Mouse (Mus musculus) liver, embryonic 13.5 days (tissue): ENCODE data around the gene Gmds. TPM values are rescaled to one million over a fixed set of nuclear protein-coding genes. Genes with fewer than 3 reads are reported as not detected.
A peak's percentile ranks its signal among the peaks of the same experiment; 100 is the strongest.

Source experiments
- ATAC-seq: fragments of 200-750 bp; cut with Nextera tagmentation; 2 replicates; pipeline ENCODE4 v1.8.0; 2017; ENCODE audit warnings: low read depth, mild to moderate bottlenecking, moderate number of reproducible peaks, moderate library complexity
- DNase-seq: peaks from one replicate; pipeline ENCODE4 v3.0.0; 2022
- H3K27ac ChIP-seq: fragments of 300-500 bp; sonication (generic); 2 replicates; pipeline ENCODE4 v1.5.1; 2015; ENCODE audit warnings: moderate library complexity, mild to moderate bottlenecking, inconsistent platforms
- H3K27me3 ChIP-seq: fragments of 300-500 bp; sonication (generic); 2 replicates; pipeline ENCODE4 v1.6.1; 2015; ENCODE audit warnings: mild to moderate bottlenecking, inconsistent platforms
- H3K36me3 ChIP-seq: fragments of 300-500 bp; sonication (generic); 2 replicates; pipeline ENCODE4 v1.6.1; 2015; ENCODE audit warnings: mild to moderate bottlenecking, inconsistent platforms
- H3K4me1 ChIP-seq: fragments of 300-500 bp; sonication (generic); replicated peaks from 2 replicates; pipeline ENCODE4 v1.6.1; 2015; ENCODE audit warnings: inconsistent platforms
- H3K4me2 ChIP-seq: fragments of 300-500 bp; sonication (generic); 2 replicates; pipeline ENCODE4 v1.6.1; 2015; ENCODE audit warnings: inconsistent platforms, mild to moderate bottlenecking, moderate library complexity
- H3K4me3 ChIP-seq: fragments of 300-500 bp; sonication (generic); replicated peaks from 2 replicates; pipeline ENCODE4 v1.5.1; 2015; ENCODE audit warnings: mild to moderate bottlenecking, inconsistent platforms
- H3K9ac ChIP-seq: fragments of 300-500 bp; sonication (generic); 2 replicates; pipeline ENCODE4 v1.6.1; 2015; ENCODE audit warnings: mild to moderate bottlenecking, inconsistent platforms
- H3K9me3 ChIP-seq: fragments of 300-500 bp; sonication (generic); replicated peaks from 2 replicates; pipeline ENCODE4 v1.6.1; 2016; ENCODE audit warnings: inconsistent platforms
- WGBS: fragments of 180-500 bp; shearing (Covaris S2); methylation state at CpG from one replicate; pipeline ENCODE4 v1.1.7; 2015; ENCODE audit not compliant: insufficient replicate concordance; 5-methylcytosine and 5-hydroxymethylcytosine counted together
- polyA plus RNA-seq: library from polyadenylated mRNA; unstranded; fragments of >200 nt; fragmentation: Nextera tagmentation; extraction: Ambion mirVana; gene quantifications from 2 replicates; pipeline ENCODE4 v1.2.1, GENCODE M21; 2015

Gmds gene
- polyA plus RNA-seq, 1 experiment from 2014 or later, result 9.1 TPM

DNA sequence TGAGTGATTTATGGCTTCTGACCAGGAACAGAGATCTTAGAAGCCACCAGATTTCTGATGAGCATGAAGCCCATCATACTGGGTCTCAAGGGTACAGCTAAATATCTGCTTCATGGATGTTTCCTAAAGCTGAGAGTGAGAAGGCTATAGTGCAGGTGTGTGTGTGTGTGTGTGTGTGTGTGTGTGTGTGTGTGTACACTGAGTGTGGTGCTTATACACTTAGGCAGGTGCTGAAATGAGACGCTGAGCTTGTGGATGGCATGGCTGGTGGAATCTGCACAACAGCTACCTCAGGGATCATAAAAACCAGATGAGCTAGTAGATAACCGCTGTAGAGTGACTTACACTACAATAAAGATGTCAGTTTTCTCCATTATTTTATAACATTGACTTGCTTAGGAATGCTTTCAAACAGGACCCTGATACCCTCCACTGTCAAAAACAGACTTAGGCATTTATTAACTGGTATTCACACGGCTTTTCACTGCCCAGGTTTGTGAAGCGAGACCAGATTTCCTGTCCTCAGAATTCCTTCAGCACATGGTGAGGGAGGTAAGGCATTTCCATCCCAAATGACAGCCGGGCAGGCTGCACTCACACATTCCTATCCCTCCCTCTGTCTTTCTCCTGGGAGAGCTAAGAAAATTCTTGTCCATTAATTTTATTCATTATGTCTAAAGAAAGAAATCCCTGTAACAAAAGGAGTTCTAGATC lies 489.1 kb downstream of the Gmds start:
- ATAC-seq (no peak), DNase-seq (no peak)
- H3K4me2 ChIP-seq, result no peak overlapping the region
- no peaks in the 10 kb centered on the region for H3K36me3 ChIP-seq
- 62% methylated on average over 5 of the region's 5 CpGs for WGBS
- no peaks in the 10 kb centered on the region for H3K27me3 ChIP-seq
- no peak overlapping the region for H3K27ac ChIP-seq
- H3K9me3 ChIP-seq, result no peaks in the 10 kb centered on the region
- H3K9ac ChIP-seq, result no peak overlapping the region
- no peak overlapping the region for H3K4me3 ChIP-seq
- no peaks in the 10 kb centered on the region for H3K4me1 ChIP-seq

DNA sequence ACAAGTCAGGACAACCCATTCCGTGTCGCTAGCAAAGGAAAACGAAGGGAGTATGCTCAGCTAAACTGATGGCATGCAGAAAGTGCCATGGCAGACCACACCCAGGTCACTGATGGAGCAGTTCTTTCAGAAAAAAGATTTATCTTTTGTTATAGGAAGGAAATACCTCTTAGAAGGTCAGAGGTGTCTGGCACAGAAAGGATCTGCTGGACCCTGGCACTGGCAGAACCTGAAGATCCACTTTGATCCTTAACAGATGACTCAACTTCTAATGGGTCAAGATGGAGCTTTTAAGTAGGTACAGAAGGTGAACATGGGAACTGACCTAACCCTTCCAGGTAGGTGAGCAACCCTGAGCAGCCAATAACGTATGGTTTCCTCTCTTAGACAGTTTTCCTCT lies 502.7 kb downstream of the Gmds start:
- H3K4me3 ChIP-seq, result no peak overlapping the region
- 68% methylated on average over 4 of the region's 4 CpGs for WGBS
- DNase-seq (no peak), ATAC-seq (no peak)
- H3K9ac ChIP-seq, result no peak overlapping the region
- H3K4me1 ChIP-seq, result no peaks in the 10 kb centered on the region
- H3K36me3 ChIP-seq, result no peaks in the 10 kb centered on the region
- no peaks in the 10 kb centered on the region for H3K27me3 ChIP-seq
- no peak overlapping the region for H3K4me2 ChIP-seq
- no peaks in the 10 kb centered on the region for H3K9me3 ChIP-seq
- H3K27ac ChIP-seq, result no peak overlapping the region

DNA sequence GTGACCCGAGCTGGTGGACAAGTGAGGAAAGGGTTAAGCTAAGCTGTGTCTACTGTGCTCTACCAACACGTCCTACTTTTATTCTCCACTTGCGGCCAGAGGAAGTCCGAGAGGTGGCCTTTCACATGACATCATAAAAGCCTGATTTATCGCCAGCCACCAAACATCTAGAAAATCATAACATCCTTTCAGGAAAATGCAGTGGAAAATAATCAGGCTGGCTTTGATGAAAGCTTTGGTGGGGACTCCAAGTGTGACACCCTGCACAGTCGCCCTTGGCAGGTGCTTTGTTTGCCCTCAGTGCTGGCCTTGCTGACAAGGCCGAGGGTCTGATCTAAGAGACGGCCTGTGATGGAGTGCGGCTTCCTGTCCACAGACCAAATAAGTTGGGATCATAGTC lies 508.2 kb downstream of the Gmds start:
- H3K9me3 ChIP-seq, result no peaks in the 10 kb centered on the region
- ATAC-seq, result no peak
- no peak overlapping the region for H3K4me2 ChIP-seq
- H3K4me3 ChIP-seq, result no peak overlapping the region
- H3K36me3 ChIP-seq, result no peaks in the 10 kb centered on the region
- no peak overlapping the region for H3K27ac ChIP-seq
- 52% methylated on average over 9 of the region's 9 CpGs for whole genome bisulfite sequencing
- no peak for DNase-seq
- no peak overlapping the region for H3K9ac ChIP-seq
- no peaks in the 10 kb centered on the region for H3K4me1 ChIP-seq
- no peaks in the 10 kb centered on the region for H3K27me3 ChIP-seq

DNA sequence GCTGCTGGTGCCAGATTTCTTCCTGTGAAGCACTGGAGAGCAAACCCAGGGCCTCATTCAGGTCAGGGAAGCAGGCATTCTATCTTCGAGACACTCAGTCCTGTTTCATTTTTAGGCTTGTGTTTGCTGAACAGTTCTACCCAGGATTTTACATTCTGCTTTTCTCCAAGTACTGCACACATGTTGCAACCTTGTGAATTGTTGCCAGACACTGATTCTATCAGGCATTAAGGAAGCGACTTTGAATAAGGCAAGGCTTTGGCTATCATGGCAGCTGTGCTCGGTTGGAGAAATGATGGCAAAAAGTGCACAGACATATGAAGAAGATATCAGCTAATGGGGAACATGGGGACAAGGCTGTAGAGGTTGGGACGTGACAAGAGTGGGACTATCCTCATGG lies 510.1 kb downstream of the Gmds start:
- 65% methylated on average over 4 of the region's 4 CpGs for WGBS
- Histone ChIP-seq H3K27ac (no peak overlapping the region), H3K27me3 (0 out of 2 replicates have a peak, but pooled peaks cover 4% of the 10 kb centered on the region), H3K4me1 (no peaks in the 10 kb centered on the region), H3K9me3 (no peaks in the 10 kb centered on the region), H3K4me2 (no peak overlapping the region), H3K4me3 (no peak overlapping the region), H3K36me3 (no peaks in the 10 kb centered on the region), H3K9ac (no peak overlapping the region)
- DNase-seq (no peak), ATAC-seq (no peak)

DNA sequence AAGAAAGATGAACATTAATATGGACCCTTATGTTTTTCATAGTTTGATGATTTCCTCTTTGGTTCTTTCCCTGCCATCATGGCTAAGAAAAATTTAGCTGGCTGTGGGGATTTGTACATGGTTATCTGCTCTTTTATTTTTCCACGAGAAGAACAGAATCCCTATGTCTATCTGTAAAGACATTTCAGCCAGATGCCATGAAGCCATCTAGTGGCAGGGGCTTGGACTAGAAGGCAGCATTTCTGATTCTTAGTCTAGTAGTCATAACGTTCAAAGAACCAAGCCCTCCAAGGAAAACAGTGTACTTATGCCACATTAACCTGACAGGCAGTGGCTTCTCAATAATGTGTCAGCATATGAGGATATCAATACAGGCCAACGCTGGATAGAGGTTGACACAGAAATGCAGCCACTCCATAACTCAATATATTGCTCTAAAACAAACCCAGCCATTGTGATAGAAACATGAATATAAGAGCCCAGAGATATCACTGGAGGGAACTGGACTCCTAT lies 510.7 kb downstream of the Gmds start:
- Histone ChIP-seq H3K36me3 (no peaks in the 10 kb centered on the region), H3K4me2 (no peak overlapping the region), H3K9me3 (no peaks in the 10 kb centered on the region), H3K9ac (no peak overlapping the region), H3K4me1 (no peaks in the 10 kb centered on the region), H3K27me3 (0 out of 2 replicates have a peak, but pooled peaks cover 4% of the 10 kb centered on the region), H3K4me3 (no peak overlapping the region), H3K27ac (no peak overlapping the region)
- WGBS, result 43% methylated on average over 3 of the region's 3 CpGs
- no peak for DNase-seq
- ATAC-seq, result no peak

DNA sequence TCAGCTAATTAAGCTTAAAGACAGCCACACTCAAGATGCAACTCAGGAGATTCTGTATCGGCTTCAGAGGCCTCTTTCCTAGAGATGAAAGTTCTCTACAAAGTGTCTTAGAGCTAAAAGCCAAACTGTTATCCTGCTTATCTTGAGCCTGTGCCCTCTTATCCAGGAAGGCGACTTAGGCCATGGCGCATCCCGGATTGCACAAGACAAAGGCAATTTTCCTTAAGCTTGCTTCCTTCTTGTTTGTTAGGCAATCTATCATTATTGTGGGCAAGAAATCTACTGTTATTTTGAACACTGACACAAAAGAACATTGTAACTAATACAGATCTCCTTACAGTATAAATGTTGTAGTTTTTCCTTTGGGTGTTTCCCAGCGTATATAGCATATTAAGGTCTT lies 511.4 kb downstream of the Gmds start:
- H3K27me3 ChIP-seq, result 0 out of 2 replicates have a peak, but pooled peaks cover 8% of the 10 kb centered on the region
- DNase-seq (no peak), ATAC-seq (no peak)
- no peak overlapping the region for H3K4me2 ChIP-seq
- H3K27ac ChIP-seq, result no peak overlapping the region
- no peaks in the 10 kb centered on the region for H3K4me1 ChIP-seq
- no peaks in the 10 kb centered on the region for H3K36me3 ChIP-seq
- 69% methylated on average over 5 of the region's 5 CpGs for WGBS
- no peaks in the 10 kb centered on the region for H3K9me3 ChIP-seq
- H3K9ac ChIP-seq, result no peak overlapping the region
- no peak overlapping the region for H3K4me3 ChIP-seq

DNA sequence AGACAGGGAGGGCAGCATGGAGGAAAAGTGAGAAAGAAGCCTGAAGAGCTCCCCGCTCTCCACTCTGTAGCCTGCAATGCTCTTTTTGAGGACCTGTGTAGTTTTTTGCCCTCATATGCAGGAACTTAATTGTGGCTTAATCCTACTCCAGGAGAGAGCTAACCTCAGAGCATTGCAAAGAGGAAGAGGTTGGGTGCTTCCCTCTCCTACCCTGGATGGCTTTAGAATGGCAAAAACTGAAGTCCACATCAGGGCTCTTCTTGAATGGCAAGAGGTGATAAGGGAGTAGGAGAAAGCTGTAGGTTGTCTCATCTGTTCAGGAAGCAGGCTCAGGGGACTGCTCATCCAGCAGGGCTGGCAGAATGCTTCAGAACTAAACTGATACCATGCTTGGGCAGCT lies 513.4 kb downstream of the Gmds start:
- no peak for ATAC-seq
- no peak for DNase-seq
- Histone ChIP-seq H3K36me3 (no peaks in the 10 kb centered on the region), H3K4me3 (no peak overlapping the region), H3K27ac (no peak overlapping the region), H3K9me3 (no peaks in the 10 kb centered on the region), H3K4me1 (peaks cover 3% of the 10 kb centered on the region; the same call in 1 of the 2 replicates), H3K27me3 (peaks cover 24% of the 10 kb centered on the region), H3K9ac (no peak overlapping the region), H3K4me2 (no peak overlapping the region)
- 75% methylated on average over 1 of the region's 1 CpGs for WGBS

DNA sequence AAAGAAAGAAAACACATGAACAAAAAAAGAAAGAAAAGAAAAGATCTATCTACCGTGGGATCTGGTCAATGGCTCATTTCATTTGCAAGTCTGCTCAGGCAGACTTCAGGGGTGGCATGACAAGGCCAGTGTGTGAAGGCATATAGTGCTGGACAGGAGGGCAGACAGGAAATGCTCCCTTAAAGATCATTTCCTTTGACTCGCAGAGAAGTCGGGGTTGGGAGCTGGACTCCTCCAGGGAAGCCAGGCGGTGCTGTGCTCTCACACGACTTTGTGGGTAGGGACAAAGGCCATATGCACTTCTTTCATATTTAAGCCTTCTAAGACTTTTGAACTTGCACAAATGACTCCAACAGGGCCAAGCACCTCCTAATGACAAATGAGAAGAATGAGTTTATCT lies 515.2 kb downstream of the Gmds start:
- H3K27ac ChIP-seq, result no peak overlapping the region
- DNase-seq (no peak), ATAC-seq (no peak)
- H3K4me2 ChIP-seq, result no peak overlapping the region
- no peaks in the 10 kb centered on the region for H3K36me3 ChIP-seq
- H3K4me1 ChIP-seq, result peaks cover 3% of the 10 kb centered on the region; the same call in 1 of the 2 replicates
- H3K9ac ChIP-seq, result no peak overlapping the region
- no peak overlapping the region for H3K4me3 ChIP-seq
- H3K9me3 ChIP-seq, result no peaks in the 10 kb centered on the region
- 28% methylated on average over 5 of the region's 5 CpGs for WGBS
- H3K27me3 ChIP-seq, result peaks cover 35% of the 10 kb centered on the region

DNA sequence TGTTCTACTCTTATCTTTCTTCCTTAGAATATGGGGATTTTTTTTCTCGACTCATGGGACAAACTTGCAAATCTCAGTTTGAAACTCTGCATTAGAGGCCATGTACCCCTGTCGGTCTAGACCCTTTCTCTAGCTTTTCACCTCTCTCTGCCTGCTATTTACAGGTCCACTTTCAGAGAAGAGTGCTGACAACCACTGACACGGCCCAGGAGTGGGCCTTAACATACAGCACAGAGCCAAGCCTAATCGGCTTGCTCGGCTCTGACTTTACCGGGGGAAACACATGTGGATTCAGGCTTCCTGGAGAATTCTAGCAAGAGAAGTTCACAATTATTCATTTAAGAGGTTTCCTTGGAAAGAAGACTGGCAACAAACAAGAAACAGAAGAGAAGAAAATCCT lies 517.5 kb downstream of the Gmds start:
- Histone ChIP-seq H3K4me3 (peak overlapping the region; percentile 14; the same call in 1 of the 2 replicates), H3K4me1 (peaks cover 3% of the 10 kb centered on the region; the same call in 1 of the 2 replicates), H3K27me3 (peaks cover 52% of the 10 kb centered on the region), H3K27ac (no peak overlapping the region), H3K9me3 (no peaks in the 10 kb centered on the region), H3K9ac (no peak overlapping the region), H3K36me3 (no peaks in the 10 kb centered on the region), H3K4me2 (peak overlapping the region; percentile 38)
- WGBS, result 23% methylated on average over 6 of the region's 6 CpGs
- DNase-seq (no peak), ATAC-seq (no peak)

DNA sequence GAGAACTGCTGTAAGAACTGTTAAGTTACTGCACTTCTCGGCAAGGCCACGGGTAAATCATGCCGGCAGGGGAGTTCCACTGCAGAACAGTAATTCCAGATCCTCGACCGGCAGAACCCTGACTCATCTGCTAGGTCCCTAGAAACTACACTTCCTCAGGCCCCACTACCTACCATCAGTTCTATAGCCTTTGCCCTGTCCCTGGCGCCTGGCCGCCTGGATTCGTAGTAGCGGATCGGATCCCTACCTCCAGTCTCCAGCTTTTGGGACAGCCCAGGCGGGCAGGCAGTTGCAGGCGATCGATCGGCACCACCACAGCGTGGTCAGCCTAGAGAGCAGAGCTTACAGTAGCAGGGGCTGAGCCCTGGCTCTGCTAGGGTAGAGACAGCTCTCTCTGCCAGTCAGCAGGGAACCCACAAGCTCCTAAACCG lies 517.9 kb downstream of the Gmds start:
- Histone ChIP-seq H3K27me3 (peaks cover 56% of the 10 kb centered on the region), H3K9me3 (no peaks in the 10 kb centered on the region), H3K4me2 (peak overlapping the region; percentile 38), H3K4me3 (peak overlapping the region; percentile 14; the same call in 1 of the 2 replicates), H3K36me3 (no peaks in the 10 kb centered on the region), H3K4me1 (peaks cover 3% of the 10 kb centered on the region; the same call in 1 of the 2 replicates), H3K9ac (no peak overlapping the region; the same call in 1 of the 2 replicates), H3K27ac (no peak overlapping the region)
- WGBS, result 17% methylated on average over 16 of the region's 16 CpGs
- DNase-seq (no peak), ATAC-seq (peak; percentile 75)

DNA sequence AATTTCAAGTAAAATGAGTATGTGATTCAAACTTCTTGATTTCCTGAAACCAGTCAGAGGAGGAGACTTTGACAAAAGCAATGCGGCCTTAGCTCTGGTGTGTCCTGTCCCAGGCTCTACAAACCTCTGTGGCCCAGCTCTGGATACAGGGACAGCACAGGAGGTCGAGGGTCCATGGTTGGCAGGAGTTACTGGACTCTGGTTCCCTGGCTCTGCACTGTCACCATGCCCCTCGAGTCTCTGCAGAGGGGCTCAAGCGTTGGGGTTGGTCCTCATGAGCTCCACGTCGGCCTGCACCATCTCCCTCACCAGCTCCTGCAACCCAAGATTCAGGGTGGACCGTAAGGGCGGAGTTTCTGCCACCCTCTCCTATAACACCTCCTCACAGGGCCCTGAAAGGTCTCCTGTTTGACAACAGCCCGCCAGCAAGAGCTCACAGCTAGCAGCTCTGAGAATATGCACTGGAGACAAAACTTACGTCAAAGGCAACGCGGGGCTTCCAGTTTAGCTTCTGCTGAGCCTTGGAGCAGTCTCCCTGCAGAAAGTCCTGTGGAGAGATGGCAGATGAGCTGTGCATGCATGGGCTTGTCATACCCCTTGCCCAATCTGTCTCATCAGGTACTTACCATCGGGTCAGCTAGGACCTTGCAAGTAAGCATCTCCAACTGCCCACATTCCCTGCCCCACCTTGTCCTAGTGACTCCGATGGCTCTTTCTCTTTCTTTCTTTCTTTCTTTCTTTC lies 518.7 kb downstream of the Gmds start:
- ATAC-seq (no peak), DNase-seq (no peak)
- no peaks in the 10 kb centered on the region for H3K36me3 ChIP-seq
- H3K4me2 ChIP-seq, result no peak overlapping the region
- H3K27ac ChIP-seq, result no peak overlapping the region
- H3K9me3 ChIP-seq, result no peaks in the 10 kb centered on the region
- 52% methylated on average over 14 of the region's 14 CpGs for WGBS
- no peak overlapping the region for H3K4me3 ChIP-seq
- peaks cover 64% of the 10 kb centered on the region for H3K27me3 ChIP-seq
- peaks cover 3% of the 10 kb centered on the region; the same call in 1 of the 2 replicates for H3K4me1 ChIP-seq
- H3K9ac ChIP-seq, result no peak overlapping the region
